Mouse (Mus musculus) testis, adult 2 months (tissue): ENCODE data around the gene Nkd2. TPM values are rescaled to one million over a fixed set of nuclear protein-coding genes. Genes with fewer than 3 reads are reported as not detected.
A peak's percentile ranks its signal among the peaks of the same experiment; 100 is the strongest.

ENCODE experiments used
- H3K27ac ChIP-seq: fragments of 200-500 bp; 2 replicates; pipeline ENCODE4 v1.5.1; 2012; ENCODE audit warnings: low read depth, low read length; ENCODE audit not compliant: control insufficient read depth, insufficient read depth
- H3K27me3 ChIP-seq: fragments of 200-500 bp; 2 replicates; pipeline ENCODE4 v1.6.1; 2012; ENCODE audit warnings: mild to moderate bottlenecking, low read length, moderate library complexity; ENCODE audit not compliant: control insufficient read depth, insufficient read depth
- H3K36me3 ChIP-seq: fragments of 200-500 bp; 2 replicates; pipeline ENCODE4 v1.6.1; 2012; ENCODE audit warnings: mild to moderate bottlenecking, low read length; ENCODE audit not compliant: control insufficient read depth, insufficient read depth
- H3K4me1 ChIP-seq: fragments of 200-500 bp; 2 replicates; pipeline ENCODE4 v1.6.1; 2012; ENCODE audit warnings: low read length; ENCODE audit not compliant: control insufficient read depth, insufficient read depth
- H3K4me3 ChIP-seq: fragments of 200-500 bp; 2 replicates; pipeline ENCODE4 v1.5.1; 2012; ENCODE audit warnings: low read depth, mild to moderate bottlenecking, low read length, moderate library complexity, mixed read lengths; ENCODE audit not compliant: control insufficient read depth
- CTCF ChIP-seq: fragments of 200-500 bp; IDR thresholded peaks from 2 replicates; pipeline ENCODE4 v1.5.1; 2012; ENCODE audit warnings: low read depth, mild to moderate bottlenecking, inconsistent platforms, low read length, moderate library complexity; ENCODE audit not compliant: control insufficient read depth, insufficient read depth, insufficient replicate concordance
- POLR2A ChIP-seq: fragments of 200-500 bp; IDR thresholded peaks from 2 replicates; pipeline ENCODE4 v1.6.1; 2012; ENCODE audit warnings: low read depth, mild to moderate bottlenecking, inconsistent platforms, low read length, moderate library complexity; ENCODE audit not compliant: control insufficient read depth
- polyA plus RNA-seq: library from polyadenylated mRNA; depleted of rRNA; stranded (reverse); fragments of >200 nt; gene quantifications from 2 replicates; pipeline ENCODE4 v1.2.3, GENCODE M21; 2012; rRNA removed

Nkd2 gene
- polyA plus RNA-seq: 3.8 and 4.5 TPM in 2 replicates

- TF ChIP-seq CTCF (peak; percentile 59; the same call in 1 of the 2 replicates), POLR2A (no peak)
- H3K4me3 ChIP-seq: peak within 1 kb of the TSS; percentile 91
- H3K27me3 ChIP-seq: no peaks in the 10 kb centered on the region
- peaks cover 17% of the 10 kb centered on the region for H3K4me1 ChIP-seq
- no peaks in the 10 kb centered on the region for H3K36me3 ChIP-seq
- H3K27ac ChIP-seq: no peak within 1 kb of the TSS
Measured at GRCm38 (mm10) chr13:73847465-73847836, at the start of gene Nkd2. Gene Nkd2 (minus strand): TSS chr13:73847631.

- Histone ChIP-seq H3K27ac (peak overlapping the region; percentile 32; the same call in 1 of the 2 replicates), H3K27me3 (no peaks in the 10 kb centered on the region), H3K36me3 (no peaks in the 10 kb centered on the region), H3K4me3 (no peak overlapping the region), H3K4me1 (peaks cover 2% of the 10 kb centered on the region)
- no peak for TF ChIP-seq CTCF
- no peak for TF ChIP-seq POLR2A
Measured at GRCm38 (mm10) chr13:73892493-73893178, 45.2 kb upstream of the Nkd2 start.

GRCm38 (mm10) chr13:73887415-73887874, 40.0 kb upstream of the Nkd2 start:
- TF ChIP-seq CTCF: no peak
- TF ChIP-seq POLR2A: no peak
- no peaks in the 10 kb centered on the region for H3K4me1 ChIP-seq
- no peak overlapping the region for H3K4me3 ChIP-seq
- no peaks in the 10 kb centered on the region for H3K27me3 ChIP-seq
- no peaks in the 10 kb centered on the region for H3K36me3 ChIP-seq
- no peak overlapping the region for H3K27ac ChIP-seq

- Histone ChIP-seq H3K27ac (no peak overlapping the region), H3K4me1 (no peaks in the 10 kb centered on the region; the same call in 1 of the 2 replicates), H3K36me3 (no peaks in the 10 kb centered on the region), H3K27me3 (no peaks in the 10 kb centered on the region), H3K4me3 (no peak overlapping the region)
- TF ChIP-seq CTCF (no peak), POLR2A (no peak)
Measured at GRCm38 (mm10) chr13:73886601-73887000, 39.2 kb upstream of the Nkd2 start.

GRCm38 (mm10) chr13:73886066-73886465, 38.6 kb upstream of the Nkd2 start:
- no peak for TF ChIP-seq POLR2A
- no peak for TF ChIP-seq CTCF
- Histone ChIP-seq H3K4me1 (peaks cover under 1% of the 10 kb centered on the region; the same call in 1 of the 2 replicates), H3K27ac (no peak overlapping the region), H3K27me3 (no peaks in the 10 kb centered on the region), H3K4me3 (no peak overlapping the region), H3K36me3 (no peaks in the 10 kb centered on the region)

- Histone ChIP-seq H3K27me3 (no peaks in the 10 kb centered on the region), H3K27ac (no peak overlapping the region), H3K4me3 (no peak overlapping the region), H3K36me3 (no peaks in the 10 kb centered on the region), H3K4me1 (peaks cover 4% of the 10 kb centered on the region)
- TF ChIP-seq CTCF (no peak), POLR2A (no peak)
Measured at GRCm38 (mm10) chr13:73885656-73886055, 38.2 kb upstream of the Nkd2 start.

- Histone ChIP-seq H3K36me3 (no peaks in the 10 kb centered on the region), H3K4me3 (no peak overlapping the region), H3K27me3 (no peaks in the 10 kb centered on the region), H3K4me1 (peaks cover 6% of the 10 kb centered on the region), H3K27ac (no peak overlapping the region)
- TF ChIP-seq CTCF: no peak
- TF ChIP-seq POLR2A: no peak
Measured at GRCm38 (mm10) chr13:73881347-73881746, 33.9 kb upstream of the Nkd2 start.

- H3K4me3 ChIP-seq: peak overlapping the region; percentile 50; the same call in 1 of the 2 replicates
- no peaks in the 10 kb centered on the region for H3K27me3 ChIP-seq
- no peaks in the 10 kb centered on the region for H3K36me3 ChIP-seq
- H3K27ac ChIP-seq: no peak overlapping the region
- H3K4me1 ChIP-seq: peaks cover 6% of the 10 kb centered on the region
- no peak for TF ChIP-seq POLR2A
- peak; percentile 61; the same call in 1 of the 2 replicates for TF ChIP-seq CTCF
Measured at GRCm38 (mm10) chr13:73879824-73880223, 32.4 kb upstream of the Nkd2 start.
